Mouse (Mus musculus): ENCODE measurements around the gene Pdzd2. TPM values are rescaled to one million over a fixed set of nuclear protein-coding genes. Genes with fewer than 3 reads are reported as not detected.

The Pdzd2 gene
- polyA plus RNA-seq, 1 experiment from 2014 or later, result 3.4 TPM

DNA sequence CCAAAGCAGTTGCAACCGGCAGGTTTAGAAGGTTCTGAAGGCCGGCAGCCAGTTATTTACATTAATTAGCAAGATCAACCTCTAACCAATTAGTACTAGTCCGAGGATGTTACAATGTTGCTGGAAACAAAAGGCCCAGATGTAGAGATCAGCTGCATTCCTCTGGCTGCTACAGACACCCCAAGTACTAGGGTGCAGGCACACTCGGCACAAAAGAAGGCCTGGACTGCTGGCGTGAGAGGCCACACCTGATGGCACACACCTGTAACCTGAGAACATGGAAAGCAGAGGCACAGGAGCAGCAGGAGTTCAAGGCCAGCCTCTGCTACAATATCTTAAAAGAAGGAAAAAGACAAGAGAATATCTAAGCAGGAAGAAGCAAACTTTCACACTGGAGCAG, 206.5 kb downstream of the Pdzd2 start:
- Histone ChIP-seq H3K27me3 (ENCODE audit: control insufficient read depth, insufficient read depth, low read length) (no peaks in the 10 kb centered on the region), H3K27ac (replicated peaks; ENCODE audit: low read depth, low read length) (no peak overlapping the region), H3K9ac (replicated peaks; ENCODE audit: low read length) (no peak overlapping the region), H3K9me3 (replicated peaks; ENCODE audit: control insufficient read depth, low read length) (no peaks in the 10 kb centered on the region), H3K4me3 (ENCODE audit: low read depth, low read length) (no peak overlapping the region), H3K36me3 (replicated peaks; ENCODE audit: control insufficient read depth, insufficient read depth, low read depth, low read length) (no peaks in the 10 kb centered on the region), H3K4me1 (ENCODE audit: control insufficient read depth, insufficient read depth, low read length) (no peaks in the 10 kb centered on the region), H3K4me2 (ENCODE audit: low read depth, low read length) (no peak overlapping the region)
- WGBS, result 77% methylated on average over 5 of the region's 5 CpGs
- DNase-seq (ENCODE audit: low spot score), result no peak
- no peak for ATAC-seq (replicated peaks; ENCODE audit: insufficient number of reproducible peaks, low FRiP score, low TSS enrichment, low read depth)

DNA sequence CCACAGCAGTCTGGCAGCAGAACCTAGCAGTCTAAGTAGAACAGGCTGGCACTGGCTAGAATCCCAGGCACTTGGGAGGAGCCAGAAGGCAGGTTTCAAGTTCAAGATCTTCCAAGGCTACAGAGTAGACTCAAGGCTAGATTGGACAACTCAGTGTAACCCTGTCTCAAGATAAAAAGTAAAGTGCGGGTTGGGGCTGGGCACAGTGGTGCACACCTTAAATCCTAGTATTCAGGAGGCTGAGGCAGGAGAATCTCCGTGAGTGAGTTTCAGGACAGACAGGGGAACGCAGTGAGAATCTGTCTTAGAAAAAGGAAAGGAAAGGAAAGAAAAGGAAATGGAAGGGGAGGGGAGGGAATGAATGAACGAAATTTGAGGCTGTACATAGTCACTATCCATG, 207.2 kb downstream of the Pdzd2 start:
- no peak overlapping the region for H3K9ac ChIP-seq (replicated peaks; ENCODE audit: low read length)
- H3K4me2 ChIP-seq (ENCODE audit: low read depth, low read length), result no peak overlapping the region
- no peaks in the 10 kb centered on the region for H3K36me3 ChIP-seq (replicated peaks; ENCODE audit: control insufficient read depth, insufficient read depth, low read depth, low read length)
- no peak overlapping the region for H3K27ac ChIP-seq (replicated peaks; ENCODE audit: low read depth, low read length)
- H3K4me3 ChIP-seq (ENCODE audit: low read depth, low read length), result no peak overlapping the region
- 90% methylated on average over 4 of the region's 4 CpGs for WGBS
- DNase-seq (ENCODE audit: low spot score) (no peak), ATAC-seq (replicated peaks; ENCODE audit: insufficient number of reproducible peaks, low FRiP score, low TSS enrichment, low read depth) (no peak)
- no peaks in the 10 kb centered on the region for H3K27me3 ChIP-seq (ENCODE audit: control insufficient read depth, insufficient read depth, low read length)
- H3K4me1 ChIP-seq (ENCODE audit: control insufficient read depth, insufficient read depth, low read length), result no peaks in the 10 kb centered on the region
- no peaks in the 10 kb centered on the region for H3K9me3 ChIP-seq (replicated peaks; ENCODE audit: control insufficient read depth, low read length)

DNA sequence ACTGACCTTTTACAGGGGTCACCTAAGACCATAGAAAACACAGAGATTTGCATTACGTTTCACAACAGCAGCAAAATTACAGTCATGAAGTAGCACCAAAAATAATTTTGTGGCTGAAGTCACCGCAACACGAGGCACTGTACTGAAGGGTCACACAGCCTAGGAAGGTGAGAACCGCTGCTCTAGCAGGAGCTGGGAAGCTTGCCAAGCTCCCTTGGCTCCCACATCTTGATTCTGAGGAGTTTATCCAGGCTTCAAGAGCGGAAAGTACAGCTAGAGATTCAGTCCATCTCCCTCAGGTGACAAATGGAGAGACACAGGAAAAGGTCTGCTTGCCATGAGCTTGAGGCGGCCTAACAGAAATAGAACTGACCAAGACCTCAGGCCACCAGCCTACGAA, 216.9 kb downstream of the Pdzd2 start:
- no peaks in the 10 kb centered on the region for H3K27me3 ChIP-seq (ENCODE audit: control insufficient read depth, insufficient read depth, low read length)
- H3K4me3 ChIP-seq (ENCODE audit: low read depth, low read length), result no peak overlapping the region
- H3K9ac ChIP-seq (replicated peaks; ENCODE audit: low read length), result no peak overlapping the region
- ATAC-seq (replicated peaks; ENCODE audit: insufficient number of reproducible peaks, low FRiP score, low TSS enrichment, low read depth) (no peak), DNase-seq (ENCODE audit: low spot score) (no peak)
- H3K36me3 ChIP-seq (replicated peaks; ENCODE audit: control insufficient read depth, insufficient read depth, low read depth, low read length), result no peaks in the 10 kb centered on the region
- 77% methylated on average over 7 of the region's 7 CpGs for WGBS
- H3K4me1 ChIP-seq (ENCODE audit: control insufficient read depth, insufficient read depth, low read length), result no peaks in the 10 kb centered on the region
- no peaks in the 10 kb centered on the region for H3K9me3 ChIP-seq (replicated peaks; ENCODE audit: control insufficient read depth, low read length)
- H3K27ac ChIP-seq (replicated peaks; ENCODE audit: low read depth, low read length), result no peak overlapping the region
- no peak overlapping the region for H3K4me2 ChIP-seq (ENCODE audit: low read depth, low read length)

DNA sequence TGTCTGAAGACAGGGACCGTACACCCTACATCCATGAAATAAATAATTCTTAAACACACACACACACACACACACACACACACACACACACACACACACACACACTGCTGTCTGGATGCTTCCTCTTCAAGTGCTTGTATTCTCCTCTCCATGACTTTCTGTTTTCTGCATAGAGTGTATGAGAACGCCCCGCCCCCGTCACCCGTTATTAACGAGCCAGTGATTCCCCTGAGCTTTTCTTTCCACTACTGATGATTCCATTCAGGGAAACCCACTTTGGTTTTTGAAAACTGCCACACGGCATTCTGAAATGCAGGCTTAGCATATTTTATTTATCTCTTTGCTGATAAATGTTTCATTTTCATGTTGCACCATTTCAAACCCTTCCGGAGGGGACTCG, 219.4 kb downstream of the Pdzd2 start:
- Histone ChIP-seq H3K4me2 (ENCODE audit: low read depth, low read length) (no peak overlapping the region), H3K9ac (replicated peaks; ENCODE audit: low read length) (no peak overlapping the region), H3K9me3 (replicated peaks; ENCODE audit: control insufficient read depth, low read length) (no peaks in the 10 kb centered on the region), H3K27me3 (ENCODE audit: control insufficient read depth, insufficient read depth, low read length) (no peaks in the 10 kb centered on the region), H3K36me3 (replicated peaks; ENCODE audit: control insufficient read depth, insufficient read depth, low read depth, low read length) (no peaks in the 10 kb centered on the region), H3K27ac (replicated peaks; ENCODE audit: low read depth, low read length) (no peak overlapping the region), H3K4me1 (ENCODE audit: control insufficient read depth, insufficient read depth, low read length) (0 out of 2 replicates have a peak, but pooled peaks cover 2% of the 10 kb centered on the region), H3K4me3 (ENCODE audit: low read depth, low read length) (no peak overlapping the region)
- ATAC-seq (replicated peaks; ENCODE audit: insufficient number of reproducible peaks, low FRiP score, low TSS enrichment, low read depth), result no peak
- 77% methylated on average over 9 of the region's 9 CpGs for WGBS
- DNase-seq (ENCODE audit: low spot score), result no peak

DNA sequence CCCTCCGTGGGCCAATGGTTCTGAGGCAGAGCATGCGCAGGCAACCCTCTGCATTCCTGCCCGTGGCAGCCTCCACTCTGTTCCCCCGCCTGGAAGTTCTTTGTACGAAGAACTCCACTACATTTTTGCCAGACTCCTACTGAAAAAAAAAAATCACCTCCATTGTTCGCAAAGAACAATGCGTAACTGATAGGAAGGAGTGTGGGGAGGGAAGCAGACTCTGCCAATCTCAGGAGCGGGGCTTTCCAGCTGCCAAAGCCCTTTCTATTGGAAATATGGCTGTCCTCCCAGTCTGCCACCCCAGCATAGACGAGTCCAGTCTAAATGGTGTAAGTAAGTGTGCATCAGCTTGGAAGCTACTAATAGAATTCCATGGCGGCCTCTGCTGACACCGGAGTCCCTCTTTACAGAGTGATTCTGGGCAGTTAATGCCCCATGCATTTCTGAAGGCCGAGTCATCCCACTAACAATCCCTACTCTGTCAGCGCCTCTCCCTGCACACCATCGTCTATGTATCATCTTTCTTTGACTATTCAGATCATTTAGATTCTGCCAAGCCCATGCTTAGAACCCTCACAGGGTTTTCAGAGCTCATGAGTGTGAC, 221.3 kb downstream of the Pdzd2 start:
- Histone ChIP-seq H3K4me3 (ENCODE audit: low read depth, low read length) (no peak overlapping the region), H3K4me2 (ENCODE audit: low read depth, low read length) (no peak overlapping the region), H3K27me3 (ENCODE audit: control insufficient read depth, insufficient read depth, low read length) (no peaks in the 10 kb centered on the region), H3K27ac (replicated peaks; ENCODE audit: low read depth, low read length) (no peak overlapping the region), H3K9me3 (replicated peaks; ENCODE audit: control insufficient read depth, low read length) (no peaks in the 10 kb centered on the region), H3K9ac (replicated peaks; ENCODE audit: low read length) (no peak overlapping the region), H3K36me3 (replicated peaks; ENCODE audit: control insufficient read depth, insufficient read depth, low read depth, low read length) (no peaks in the 10 kb centered on the region), H3K4me1 (ENCODE audit: control insufficient read depth, insufficient read depth, low read length) (0 out of 2 replicates have a peak, but pooled peaks cover 2% of the 10 kb centered on the region)
- 71% methylated on average over 14 of the region's 14 CpGs for WGBS
- no peak for DNase-seq (ENCODE audit: low spot score)
- ATAC-seq (replicated peaks; ENCODE audit: insufficient number of reproducible peaks, low FRiP score, low TSS enrichment, low read depth), result no peak

DNA sequence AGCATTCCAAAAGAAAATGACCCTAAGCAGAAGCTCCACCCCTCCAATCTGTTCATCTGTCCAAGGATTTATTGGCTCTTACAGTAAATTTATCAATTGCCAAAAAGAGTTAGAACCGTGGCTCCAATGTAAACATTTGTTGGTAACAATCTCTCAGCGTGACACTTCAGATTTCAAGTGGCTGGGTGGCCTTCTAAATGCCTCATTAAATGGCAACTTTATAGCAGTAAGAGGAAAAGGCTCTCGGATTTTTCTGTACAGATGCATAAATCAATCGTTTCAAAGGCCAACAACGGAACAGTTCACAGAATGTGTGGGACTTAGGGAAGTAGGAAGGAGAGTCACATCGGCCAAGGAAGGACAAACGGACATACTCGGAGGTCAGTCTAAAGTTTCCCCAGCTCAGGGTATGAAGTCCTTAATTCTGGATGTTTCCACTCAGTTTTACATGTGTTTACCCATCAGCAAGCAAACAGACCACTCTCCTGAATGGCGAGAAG, 222.4 kb downstream of the Pdzd2 start:
- Histone ChIP-seq H3K36me3 (replicated peaks; ENCODE audit: control insufficient read depth, insufficient read depth, low read depth, low read length) (no peaks in the 10 kb centered on the region), H3K4me3 (ENCODE audit: low read depth, low read length) (no peak overlapping the region), H3K9me3 (replicated peaks; ENCODE audit: control insufficient read depth, low read length) (no peaks in the 10 kb centered on the region), H3K27ac (replicated peaks; ENCODE audit: low read depth, low read length) (no peak overlapping the region), H3K4me1 (ENCODE audit: control insufficient read depth, insufficient read depth, low read length) (0 out of 2 replicates have a peak, but pooled peaks cover 2% of the 10 kb centered on the region), H3K9ac (replicated peaks; ENCODE audit: low read length) (no peak overlapping the region), H3K27me3 (ENCODE audit: control insufficient read depth, insufficient read depth, low read length) (no peaks in the 10 kb centered on the region), H3K4me2 (ENCODE audit: low read depth, low read length) (no peak overlapping the region)
- WGBS, result 79% methylated on average over 9 of the region's 9 CpGs
- DNase-seq (ENCODE audit: low spot score) (no peak), ATAC-seq (replicated peaks; ENCODE audit: insufficient number of reproducible peaks, low FRiP score, low TSS enrichment, low read depth) (no peak)

DNA sequence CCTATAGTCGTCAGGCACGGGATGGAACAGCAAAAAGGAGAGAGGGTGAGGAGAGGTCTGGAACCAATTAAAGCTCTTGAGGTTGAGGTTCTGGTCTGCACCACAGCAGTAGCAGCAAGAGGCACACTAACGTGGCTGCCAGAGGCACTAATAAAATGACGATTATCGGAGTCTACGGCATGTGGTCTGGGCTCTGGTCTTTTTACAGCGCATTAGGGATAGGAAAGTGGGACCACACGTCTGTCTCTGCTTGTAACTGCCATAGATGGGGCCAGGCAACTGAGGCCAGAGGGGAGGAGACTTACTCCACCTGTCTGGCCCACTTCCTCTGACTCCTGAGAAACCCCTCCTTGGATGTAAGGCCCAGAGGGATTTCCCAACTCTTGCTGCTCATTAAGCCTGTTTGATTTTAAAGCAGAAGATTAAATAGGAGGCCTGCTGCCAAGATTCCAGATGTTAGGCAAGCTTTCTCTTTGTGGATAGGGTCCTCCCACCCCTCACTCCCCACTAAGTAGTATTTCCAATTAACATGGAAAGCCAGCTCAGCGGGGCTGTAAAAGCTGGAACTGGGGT, 224.4 kb downstream of the Pdzd2 start:
- no peaks in the 10 kb centered on the region for H3K27me3 ChIP-seq (ENCODE audit: control insufficient read depth, insufficient read depth, low read length)
- no peaks in the 10 kb centered on the region for H3K9me3 ChIP-seq (replicated peaks; ENCODE audit: control insufficient read depth, low read length)
- no peak overlapping the region for H3K4me2 ChIP-seq (ENCODE audit: low read depth, low read length)
- H3K9ac ChIP-seq (replicated peaks; ENCODE audit: low read length), result no peak overlapping the region
- no peaks in the 10 kb centered on the region for H3K36me3 ChIP-seq (replicated peaks; ENCODE audit: control insufficient read depth, insufficient read depth, low read depth, low read length)
- WGBS, result 43% methylated on average over 9 of the region's 9 CpGs
- peak; percentile 46; the same call in 1 of the 2 replicates for ATAC-seq (replicated peaks; ENCODE audit: insufficient number of reproducible peaks, low FRiP score, low TSS enrichment, low read depth)
- H3K27ac ChIP-seq (replicated peaks; ENCODE audit: low read depth, low read length), result no peak overlapping the region
- peak; percentile 37 for DNase-seq (ENCODE audit: low spot score)
- 0 out of 2 replicates have a peak, but pooled peaks cover 2% of the 10 kb centered on the region for H3K4me1 ChIP-seq (ENCODE audit: control insufficient read depth, insufficient read depth, low read length)
- no peak overlapping the region for H3K4me3 ChIP-seq (ENCODE audit: low read depth, low read length)

DNA sequence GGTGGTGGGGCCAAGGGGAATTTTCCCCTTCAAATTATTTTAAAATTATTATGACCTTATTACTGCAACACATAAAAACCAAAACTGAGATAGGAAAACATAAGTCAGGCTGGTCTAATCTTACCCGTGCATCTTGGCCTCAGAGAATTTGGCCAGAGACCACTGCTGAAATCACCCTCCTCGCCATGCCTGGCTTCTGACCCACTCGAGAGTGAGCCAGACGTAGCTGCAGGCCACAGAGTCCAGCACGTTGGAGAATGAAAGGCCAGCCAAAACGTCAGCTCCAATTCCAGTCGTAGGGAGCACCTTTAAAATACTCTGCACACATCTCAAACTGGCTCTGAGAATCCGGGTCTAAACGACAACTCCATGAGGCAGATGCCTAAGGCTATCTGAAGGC, 226.2 kb downstream of the Pdzd2 start:
- no peak overlapping the region for H3K9ac ChIP-seq (replicated peaks; ENCODE audit: low read length)
- WGBS, result 55% methylated on average over 9 of the region's 9 CpGs
- ATAC-seq (replicated peaks; ENCODE audit: insufficient number of reproducible peaks, low FRiP score, low TSS enrichment, low read depth), result no peak

More for the DNA sequence above, 226.2 kb downstream of the Pdzd2 start:
- no peaks in the 10 kb centered on the region for H3K27me3 ChIP-seq (ENCODE audit: control insufficient read depth, insufficient read depth, low read length)
- no peak overlapping the region for H3K4me3 ChIP-seq (ENCODE audit: low read depth, low read length)
- no peaks in the 10 kb centered on the region for H3K36me3 ChIP-seq (replicated peaks; ENCODE audit: control insufficient read depth, insufficient read depth, low read depth, low read length)
- no peak overlapping the region for H3K4me2 ChIP-seq (ENCODE audit: low read depth, low read length)
- H3K4me1 ChIP-seq (ENCODE audit: control insufficient read depth, insufficient read depth, low read length), result 0 out of 2 replicates have a peak, but pooled peaks cover 2% of the 10 kb centered on the region
- no peak overlapping the region for H3K27ac ChIP-seq (replicated peaks; ENCODE audit: low read depth, low read length)
- no peak for DNase-seq (ENCODE audit: low spot score)
- no peaks in the 10 kb centered on the region for H3K9me3 ChIP-seq (replicated peaks; ENCODE audit: control insufficient read depth, low read length)

Measured in embryonic facial prominence, embryonic 11.5 days (tissue).